Comparison of ENCODE assay signal across 20 mouse cellular contexts in the genomic region with DNA sequence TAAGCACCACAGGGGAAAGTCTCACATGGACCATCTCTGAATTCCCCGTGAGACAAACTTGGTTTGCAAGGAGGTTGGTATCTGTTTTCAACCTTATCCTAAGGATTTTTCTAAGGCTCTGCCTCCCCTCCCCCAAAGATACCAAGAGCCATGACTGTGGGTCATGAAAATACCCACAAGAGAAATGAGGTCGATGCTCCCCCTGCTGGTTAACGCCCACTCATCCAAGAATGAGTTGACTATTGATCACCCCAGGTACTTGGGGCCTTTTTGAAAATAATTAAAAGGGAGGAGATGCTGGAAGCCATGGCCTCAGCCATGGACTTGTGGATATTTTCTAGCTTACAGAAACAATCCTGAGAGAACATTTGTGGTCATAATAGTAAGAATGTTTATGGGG.
DNase-seq lines count a peak whose midpoint lies in the region; ATAC-seq and TF ChIP-seq lines count a peak whose summit lies in the region.
"Had no signal": no experiment of that assay in that cellular context is flagged by ENCODE, and none has a peak within 500 bp of the region (broad histone marks: within the 10 kb centered on the region; RNA-seq: fewer than 3 reads in every experiment).

No protein-coding gene starts in this region.

- 0 out of 2 replicates have a peak, but pooled peaks have one; percentile 18 for TF ChIP-seq CTCF in kidney, adult 2 months (conservative IDR thresholded peaks at IDR 0.05; ENCODE audit: insufficient read depth, insufficient read length, low read depth, low read length)
- TF ChIP-seq CTCF in liver, embryonic 14.5 days (IDR thresholded peaks at IDR 0.05; ENCODE audit: low read depth) = 0 out of 2 replicates have a peak, but pooled peaks have one; percentile 9
- peak in 1 of 3 experiments; percentile 18; a peak in 2 of 6 replicates for TF ChIP-seq CTCF in MEL (IDR thresholded peaks at IDR 0.05 in 2 of 3, conservative IDR thresholded peaks at IDR 0.05 in 1 of 3; ENCODE audit: control insufficient read depth in 1 of 3, insufficient read depth in 1 of 3, low read depth in 2 of 3, low read length in 3 of 3, poor library complexity in 1 of 3, severe bottlenecking in 1 of 3)

- WGBS in kidney, adult 2 months = 65% methylated on average over 3 of the region's 3 CpGs
- 59% methylated on average over 3 of the region's 3 CpGs for WGBS in liver, embryonic 14.5 days (ENCODE audit: insufficient replicate concordance)
- WGBS in embryonic facial prominence, embryonic 10.5 days = 74% methylated on average over 3 of the region's 3 CpGs
- 78% methylated on average over 3 of the region's 3 CpGs for WGBS in midbrain, embryonic 15.5 days

- no peaks in the 10 kb centered on the region for H3K4me1 ChIP-seq in kidney, adult 2 months (ENCODE audit: control insufficient read depth, insufficient read depth, low read length)
- no peaks in the 10 kb centered on the region for H3K4me1 ChIP-seq in liver, embryonic 14.5 days (replicated peaks; ENCODE audit: control insufficient read depth in 2 of 2, insufficient read depth in 2 of 2, low read length in 1 of 2)
- no peaks in the 10 kb centered on the region for H3K4me1 ChIP-seq in MEL (ENCODE audit: control insufficient read depth in 1 of 2, insufficient read depth in 2 of 2, low read length in 2 of 2)
- no peaks in the 10 kb centered on the region for H3K4me1 ChIP-seq in embryonic facial prominence, embryonic 10.5 days
- H3K4me1 ChIP-seq in midbrain, embryonic 15.5 days = no peaks in the 10 kb centered on the region
- H3K4me1 ChIP-seq: heart, embryonic 13.5 days; lung, embryonic 15.5 days; stomach, embryonic 15.5 days had no signal

- no peak for TF ChIP-seq EP300 in liver, embryonic 14.5 days (IDR thresholded peaks at IDR 0.05; ENCODE audit: low read depth)
- no peak for TF ChIP-seq EP300 in MEL (IDR thresholded peaks at IDR 0.05; ENCODE audit: low read depth in 1 of 2, low read length in 2 of 2)

- TF ChIP-seq POLR2A in kidney, adult 2 months (IDR thresholded peaks at IDR 0.05; ENCODE audit: low read depth, low read length) = no peak
- no peak for TF ChIP-seq POLR2A in MEL (IDR thresholded peaks at IDR 0.05; ENCODE audit: control insufficient read depth in 1 of 2, insufficient read depth in 1 of 2, low read depth in 1 of 2, low read length in 2 of 2, poor library complexity in 1 of 2)

- no peak overlapping the region for H3K9ac ChIP-seq in liver, embryonic 14.5 days (replicated peaks)
- H3K9ac ChIP-seq in MEL (ENCODE audit: control insufficient read depth, low read depth, low read length, poor library complexity, severe bottlenecking) = no peak overlapping the region
- H3K9ac ChIP-seq in midbrain, embryonic 15.5 days = no peak overlapping the region
- H3K9ac ChIP-seq: heart, embryonic 13.5 days; lung, embryonic 15.5 days; stomach, embryonic 15.5 days had no signal

- no peak overlapping the region for H3K4me3 ChIP-seq in kidney, adult 2 months (ENCODE audit: insufficient read depth, low read depth, low read length)
- no peak overlapping the region for H3K4me3 ChIP-seq in liver, embryonic 14.5 days (ENCODE audit: insufficient read depth in 1 of 2, low read depth in 2 of 2, low read length in 2 of 2)
- no peak overlapping the region for H3K4me3 ChIP-seq in MEL (ENCODE audit: control insufficient read depth in 1 of 2, insufficient read depth in 1 of 2, low read depth in 2 of 2, low read length in 2 of 2)
- no peak overlapping the region for H3K4me3 ChIP-seq in embryonic facial prominence, embryonic 10.5 days
- H3K4me3 ChIP-seq in midbrain, embryonic 15.5 days = no peak overlapping the region
- H3K4me3 ChIP-seq: heart, embryonic 13.5 days; lung, embryonic 15.5 days; stomach, embryonic 15.5 days had no signal

- no peak overlapping the region for H3K27ac ChIP-seq in kidney, adult 2 months (ENCODE audit: insufficient read depth, low read depth, low read length)
- H3K27ac ChIP-seq in liver, embryonic 14.5 days = no peak overlapping the region
- no peak overlapping the region for H3K27ac ChIP-seq in MEL (ENCODE audit: control insufficient read depth, low read depth, low read length)
- H3K27ac ChIP-seq in embryonic facial prominence, embryonic 10.5 days (replicated peaks) = no peak overlapping the region
- no peak overlapping the region for H3K27ac ChIP-seq in midbrain, embryonic 15.5 days
- H3K27ac ChIP-seq: heart, embryonic 13.5 days; hindbrain, postnatal 0 days; lung, embryonic 15.5 days; stomach, embryonic 15.5 days had no signal

- no peak for ATAC-seq in liver, embryonic 14.5 days (ENCODE audit: insufficient read depth)
- no peak for ATAC-seq in midbrain, embryonic 15.5 days (replicated peaks)
- ATAC-seq: forebrain, embryonic 16.5 days; hindbrain, postnatal 0 days had no signal

- H3K36me3 ChIP-seq in kidney, adult 2 months (ENCODE audit: control insufficient read depth, insufficient read depth, low read length) = no peaks in the 10 kb centered on the region
- no peaks in the 10 kb centered on the region for H3K36me3 ChIP-seq in liver, embryonic 14.5 days (replicated peaks; ENCODE audit: control insufficient read depth, insufficient read depth, low read depth)
- H3K36me3 ChIP-seq in MEL (ENCODE audit: control insufficient read depth in 1 of 2, insufficient read depth in 2 of 2, low read length in 2 of 2) = no peaks in the 10 kb centered on the region
- H3K36me3 ChIP-seq in embryonic facial prominence, embryonic 10.5 days (replicated peaks) = no peaks in the 10 kb centered on the region
- no peaks in the 10 kb centered on the region for H3K36me3 ChIP-seq in midbrain, embryonic 15.5 days (replicated peaks)
- H3K36me3 ChIP-seq: heart, embryonic 13.5 days; lung, embryonic 15.5 days; stomach, embryonic 15.5 days had no signal

- TF ChIP-seq RAD21 in MEL (IDR thresholded peaks at IDR 0.05; ENCODE audit: low read depth, low read length) = peak; percentile 15

- no peaks in the 10 kb centered on the region for H3K27me3 ChIP-seq in kidney, adult 2 months (replicated peaks; ENCODE audit: control insufficient read depth, insufficient read depth, low read length)
- no peaks in the 10 kb centered on the region for H3K27me3 ChIP-seq in liver, embryonic 14.5 days (ENCODE audit: control insufficient read depth, insufficient read depth, low read length)
- no peaks in the 10 kb centered on the region for H3K27me3 ChIP-seq in MEL (ENCODE audit: control insufficient read depth in 1 of 2, insufficient read depth in 2 of 2, low read length in 2 of 2)
- H3K27me3 ChIP-seq in embryonic facial prominence, embryonic 10.5 days (replicated peaks; ENCODE audit: low read depth, poor library complexity, severe bottlenecking) = no peaks in the 10 kb centered on the region
- no peaks in the 10 kb centered on the region for H3K27me3 ChIP-seq in midbrain, embryonic 15.5 days (replicated peaks)
- H3K27me3 ChIP-seq: heart, embryonic 13.5 days; lung, embryonic 15.5 days; stomach, embryonic 15.5 days had no signal

- no peaks in the 10 kb centered on the region for H3K9me3 ChIP-seq in liver, embryonic 14.5 days (ENCODE audit: control insufficient read depth, low read length)
- no peaks in the 10 kb centered on the region for H3K9me3 ChIP-seq in MEL (replicated peaks; ENCODE audit: insufficient read depth, low read length)
- H3K9me3 ChIP-seq in embryonic facial prominence, embryonic 10.5 days = no peaks in the 10 kb centered on the region
- no peaks in the 10 kb centered on the region for H3K9me3 ChIP-seq in midbrain, embryonic 15.5 days
- H3K9me3 ChIP-seq: heart, embryonic 13.5 days; lung, embryonic 15.5 days; stomach, embryonic 15.5 days had no signal

- H3K79me2 ChIP-seq in MEL (ENCODE audit: control insufficient read depth, insufficient read depth, low read length, poor library complexity) = no peaks in the 10 kb centered on the region

- DNase-seq in kidney, adult 2 months = no peak
- no peak for DNase-seq in kidney, adult 11 months
- DNase-seq in liver, embryonic 14.5 days (ENCODE audit: low read depth in 3 of 3, low spot score in 3 of 3) = no peak
- DNase-seq in liver = no peak
- DNase-seq in MEL (ENCODE audit: low read depth, low spot score) = no peak
- DNase-seq in embryonic facial prominence, embryonic 10.5 days (ENCODE audit: low spot score) = peak; percentile 31
- DNase-seq in spleen, postnatal 36 days (ENCODE audit: low spot score in 2 of 2) = no peak
- DNase-seq: adrenal gland, postnatal 25 days; cerebellum, adult 9-10 months; heart, adult 11 months; heart, postnatal 4 days; spleen, adult 18-20 months; thymus, postnatal 36 days had no signal

- H3K4me2 ChIP-seq in liver, embryonic 14.5 days (ENCODE audit: low read depth) = no peak overlapping the region
- H3K4me2 ChIP-seq in midbrain, embryonic 15.5 days = no peak overlapping the region
- H3K4me2 ChIP-seq: heart, embryonic 13.5 days; liver, embryonic 11.5 days; lung, embryonic 15.5 days; stomach, embryonic 15.5 days had no signal

TF ChIP-seq in MEL, 35 proteins besides CTCF, POLR2A, EP300 and RAD21:
- no peak for TF ChIP-seq TBP (IDR thresholded peaks at IDR 0.05; ENCODE audit: low read depth, low read length)
- TF ChIP-seq ETS1 (IDR thresholded peaks at IDR 0.05; ENCODE audit: low read depth, low read length) = no peak
- TF ChIP-seq SMC3 (IDR thresholded peaks at IDR 0.05; ENCODE audit: low read depth, low read length) = peak; percentile 40; the same call in 1 of the 2 replicates
- TF ChIP-seq SIN3A (IDR thresholded peaks at IDR 0.05; ENCODE audit: low read length) = no peak
- TF ChIP-seq USF2 (IDR thresholded peaks at IDR 0.05; ENCODE audit: borderline replicate concordance in 1 of 2, insufficient read depth in 1 of 2, low read depth in 1 of 2, low read length in 2 of 2) = no peak
- no peak for TF ChIP-seq POLR2AphosphoS2 (IDR thresholded peaks at IDR 0.05; ENCODE audit: low read length)
- 0 out of 2 replicates have a peak, but pooled peaks have one; percentile 3 for TF ChIP-seq ZC3H11A (IDR thresholded peaks at IDR 0.05; ENCODE audit: low read depth, low read length)
- no peak for TF ChIP-seq NRF1 (IDR thresholded peaks at IDR 0.05; ENCODE audit: insufficient read depth, low read depth, low read length, poor library complexity, severe bottlenecking)
